Mouse (Mus musculus) midbrain, postnatal 0 days (tissue): Measurements from ENCODE around the gene Mtg1. TPM values are rescaled to one million over a fixed set of nuclear protein-coding genes. Genes with fewer than 3 reads are reported as not detected.
A peak's percentile ranks its signal among the peaks of the same experiment; 100 is the strongest.

Source experiments
- ATAC-seq: fragments of 200-750 bp; cut with Nextera tagmentation; 2 replicates; pipeline ENCODE4 v1.8.0; 2017; ENCODE audit warnings: moderate number of reproducible peaks, mild to moderate bottlenecking, moderate TSS enrichment, moderate library complexity; ENCODE audit not compliant: low FRiP score
- DNase-seq: peaks from one replicate; pipeline ENCODE4 v3.0.0-alpha.2; 2015; ENCODE audit warnings: low spot score
- H3K27ac ChIP-seq: fragments of 300-500 bp; sonication (generic); 2 replicates; pipeline ENCODE4 v1.5.1; 2014; ENCODE audit warnings: low read depth, mild to moderate bottlenecking, low read length, mixed read lengths
- H3K27me3 ChIP-seq: fragments of 300-500 bp; sonication (generic); 2 replicates; pipeline ENCODE4 v1.6.1; 2014; ENCODE audit warnings: low read length, control low read depth, mixed read lengths; ENCODE audit not compliant: insufficient read depth
- H3K36me3 ChIP-seq: fragments of 300-500 bp; sonication (generic); 2 replicates; pipeline ENCODE4 v1.6.1; 2014; ENCODE audit warnings: low read length, control low read depth, mixed read lengths; ENCODE audit not compliant: insufficient read depth
- H3K4me1 ChIP-seq: fragments of 300-500 bp; sonication (generic); 2 replicates; pipeline ENCODE4 v1.6.1; 2014; ENCODE audit warnings: mild to moderate bottlenecking, control low read depth, antibody characterized with exemption, low read length, mixed read lengths; ENCODE audit not compliant: insufficient read depth
- H3K4me2 ChIP-seq: fragments of 300-500 bp; sonication (generic); 2 replicates; pipeline ENCODE4 v1.6.1; 2014; ENCODE audit warnings: low read depth, mild to moderate bottlenecking, low read length, mixed read lengths; ENCODE audit not compliant: poor library complexity, severe bottlenecking
- H3K4me3 ChIP-seq: fragments of 300-500 bp; sonication (generic); 2 replicates; pipeline ENCODE4 v1.5.1; 2014; ENCODE audit warnings: low read depth, mild to moderate bottlenecking, low read length, moderate library complexity
- H3K9ac ChIP-seq: fragments of 300-500 bp; sonication (generic); replicated peaks from 2 replicates; pipeline ENCODE4 v1.6.1; 2014; ENCODE audit warnings: mild to moderate bottlenecking, low read length, moderate library complexity, mixed read lengths; ENCODE audit not compliant: poor library complexity, severe bottlenecking
- H3K9me3 ChIP-seq: fragments of 300-500 bp; sonication (generic); 2 replicates; pipeline ENCODE4 v1.6.1; 2016; ENCODE audit warnings: low read length, control low read depth
- CTCF ChIP-seq: IDR thresholded peaks from 2 replicates; pipeline ENCODE4 v1.5.1; 2016; ENCODE audit warnings: antibody characterized with exemption, mild to moderate bottlenecking
- WGBS: fragments of 180-500 bp; shearing (Covaris S2); extraction: QIAGEN DNeasy Blood & Tissue Kit; methylation state at CpG from one replicate; pipeline ENCODE4 v1.1.7; 2014; 5-methylcytosine and 5-hydroxymethylcytosine counted together
- polyA plus RNA-seq: library from polyadenylated mRNA; unstranded; fragments of >200 nt; fragmentation: Nextera tagmentation; extraction: Ambion mirVana; gene quantifications from 2 replicates; pipeline ENCODE4 v1.2.1, GENCODE M21; 2015
- total RNA-seq: library from RNA; depleted of rRNA; stranded (reverse); fragments of >200 nt; gene quantifications from 2 replicates; pipeline ENCODE4 v1.2.3, GENCODE M21; 2014

The Mtg1 gene
- total and polyA plus RNA-seq, 2 experiments from 2014 or later, result 9.9 to 31.3 TPM

DNA sequence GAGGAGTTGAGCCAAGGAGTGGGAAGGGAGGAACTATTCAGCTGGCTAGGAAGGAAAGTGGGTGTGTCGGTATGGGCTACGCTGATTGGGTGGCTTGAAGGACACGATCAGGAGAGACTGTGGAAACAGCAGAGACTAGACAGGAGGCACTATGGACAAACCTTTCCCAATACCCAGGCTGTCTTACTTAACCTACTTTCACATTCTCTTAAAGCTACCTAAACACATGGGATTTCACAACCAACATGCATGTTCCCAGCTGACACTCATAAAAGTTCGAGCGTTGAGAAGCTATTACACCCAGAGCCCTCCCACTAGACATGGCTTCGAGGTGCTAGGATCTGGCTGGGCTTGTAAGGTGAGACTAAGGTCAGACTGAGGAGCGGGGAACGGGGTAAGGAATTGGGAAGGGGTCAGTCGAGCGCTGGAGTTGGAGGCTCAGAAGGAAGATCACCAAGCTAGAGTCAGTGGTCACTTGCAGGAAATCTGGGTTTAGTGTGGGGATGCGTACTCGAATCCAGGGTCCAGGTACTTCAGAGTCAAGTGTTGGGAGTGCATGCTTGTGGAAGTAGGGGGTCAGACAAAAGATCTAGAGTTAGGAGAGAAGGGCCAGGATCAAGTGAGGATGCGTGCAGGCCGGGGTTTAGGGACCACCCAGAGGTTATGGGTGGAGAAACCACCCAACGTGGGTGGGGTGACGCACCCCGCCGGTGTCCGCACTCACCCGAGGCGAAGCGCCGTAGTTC is 21.6 kb upstream of the Mtg1 start, which contains the start of gene Paox:
Paox (plus strand) TSS at position 217 of the 746 bp plus-strand sequence.
- Histone ChIP-seq H3K9ac (peak within 1 kb of the TSS; percentile 81), H3K27ac (peak within 1 kb of the TSS; percentile 86), H3K36me3 (peaks cover 11% of the 10 kb centered on the region), H3K27me3 (no peaks in the 10 kb centered on the region), H3K4me3 (peak within 1 kb of the TSS; percentile 68), H3K4me2 (peak within 1 kb of the TSS; percentile 65), H3K9me3 (no peaks in the 10 kb centered on the region), H3K4me1 (no peaks in the 10 kb centered on the region)
- 3% methylated on average over 23 of the region's 23 CpGs for WGBS
- DNase-seq, result peak; percentile 67
- ATAC-seq, result peak; percentile 59
- peak; percentile 26 for TF ChIP-seq CTCF

DNA sequence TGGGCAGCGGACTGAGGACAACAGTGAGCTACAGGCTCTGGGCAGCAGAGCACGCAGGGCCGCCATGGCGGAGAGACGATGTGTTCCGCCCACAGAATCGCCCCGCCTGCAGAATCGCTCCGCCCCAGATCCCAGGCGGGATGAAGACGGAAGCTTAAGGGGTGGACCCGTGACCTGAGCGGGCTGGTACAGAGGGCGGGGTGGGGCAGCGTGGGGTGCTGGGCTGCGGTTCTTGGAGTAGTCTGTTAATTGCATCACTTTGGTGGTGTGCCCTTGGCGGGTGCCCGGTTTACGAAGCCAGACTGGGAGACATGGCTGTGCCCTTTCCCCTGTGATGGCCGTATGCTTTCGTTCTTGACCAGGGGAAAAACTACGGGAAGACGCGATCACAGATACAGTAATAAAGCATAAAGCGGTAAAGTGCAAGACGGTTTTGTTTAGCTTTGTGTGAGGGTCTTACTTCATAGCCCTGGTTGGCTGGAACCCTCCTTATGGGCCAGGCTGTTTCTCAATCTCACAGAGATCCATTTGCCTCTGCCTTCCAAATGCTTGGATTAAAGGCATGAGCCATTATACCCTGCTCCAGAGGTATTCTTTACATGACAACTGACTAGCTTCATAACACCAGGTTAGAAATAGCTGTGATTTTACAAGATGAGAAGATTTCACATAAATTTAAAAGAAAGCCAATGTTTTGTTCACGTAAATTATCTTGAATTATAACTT is 20.9 kb upstream of the Mtg1 start, which contains the start of gene Echs1:
Echs1 (minus strand) TSS at position 148 of the 726 bp plus-strand sequence.
- WGBS, result 5% methylated on average over 24 of the region's 28 CpGs
- Histone ChIP-seq H3K9ac (peak within 1 kb of the TSS; percentile 81), H3K4me1 (no peaks in the 10 kb centered on the region), H3K4me2 (peak within 1 kb of the TSS; percentile 65), H3K4me3 (peak within 1 kb of the TSS; percentile 68), H3K9me3 (no peaks in the 10 kb centered on the region), H3K36me3 (peaks cover 6% of the 10 kb centered on the region), H3K27me3 (no peaks in the 10 kb centered on the region), H3K27ac (peak within 1 kb of the TSS; percentile 86)
- no peak for TF ChIP-seq CTCF
- DNase-seq (peak; percentile 87), ATAC-seq (peak; percentile 93)

GRCm38 (mm10) chr7:140120484-140120883 is 16.9 kb upstream of the Mtg1 start:
- H3K4me2 ChIP-seq, result no peak overlapping the region
- 85% methylated on average over 2 of the region's 2 CpGs for WGBS
- no peak overlapping the region for H3K4me3 ChIP-seq
- TF ChIP-seq CTCF, result no peak
- ATAC-seq, result no peak
- H3K27me3 ChIP-seq, result no peaks in the 10 kb centered on the region
- H3K36me3 ChIP-seq, result no peaks in the 10 kb centered on the region
- DNase-seq, result no peak
- peaks cover 5% of the 10 kb centered on the region; the same call in 1 of the 2 replicates for H3K4me1 ChIP-seq
- no peak overlapping the region for H3K27ac ChIP-seq
- H3K9ac ChIP-seq, result no peak overlapping the region
- H3K9me3 ChIP-seq, result no peaks in the 10 kb centered on the region

DNA sequence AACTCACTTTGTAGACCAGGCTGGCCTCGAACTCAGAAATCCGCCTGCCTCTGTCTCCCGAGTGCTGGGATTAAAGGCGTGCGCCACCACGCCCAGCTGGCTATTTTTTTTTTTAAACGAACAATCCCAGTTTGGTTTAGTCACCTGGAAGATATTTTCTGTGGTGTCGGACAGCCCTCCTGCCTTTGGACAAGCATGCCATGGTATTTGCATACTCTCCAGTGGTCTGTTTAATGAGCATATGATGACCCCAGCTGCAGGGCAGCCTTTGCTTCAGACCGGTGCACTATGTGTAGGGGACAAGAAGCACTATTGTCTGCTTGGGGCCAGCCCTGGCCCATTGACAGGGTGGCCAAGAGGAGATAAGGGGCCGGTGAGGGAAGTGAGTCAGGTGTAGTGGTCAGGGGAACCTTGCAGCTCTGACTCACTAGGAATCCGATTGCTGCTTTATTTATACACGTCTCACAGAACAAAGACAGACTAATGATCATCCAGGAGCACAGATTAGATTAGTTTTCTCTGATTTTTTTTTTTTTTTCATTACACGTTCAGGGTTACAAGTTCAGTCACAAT is 15.9 kb upstream of the Mtg1 start:
- WGBS, result 72% methylated on average over 11 of the region's 13 CpGs
- no peak for TF ChIP-seq CTCF

GRCm38 (mm10) chr7:140122765-140123164 is 14.6 kb upstream of the Mtg1 start:
- H3K36me3 ChIP-seq, result no peaks in the 10 kb centered on the region
- WGBS, result 30% methylated on average over 4 of the region's 4 CpGs
- H3K9ac ChIP-seq, result no peak overlapping the region
- H3K27ac ChIP-seq, result no peak overlapping the region
- no peak overlapping the region for H3K4me3 ChIP-seq
- peaks cover 5% of the 10 kb centered on the region; the same call in 1 of the 2 replicates for H3K4me1 ChIP-seq
- ATAC-seq (no peak), DNase-seq (no peak)
- no peaks in the 10 kb centered on the region for H3K9me3 ChIP-seq
- TF ChIP-seq CTCF, result no peak
- no peak overlapping the region for H3K4me2 ChIP-seq
- H3K27me3 ChIP-seq, result no peaks in the 10 kb centered on the region

More for the DNA sequence above, 15.9 kb upstream of the Mtg1 start:
- ATAC-seq, result no peak
- Histone ChIP-seq H3K27ac (no peak overlapping the region), H3K4me1 (peaks cover 5% of the 10 kb centered on the region; the same call in 1 of the 2 replicates), H3K27me3 (no peaks in the 10 kb centered on the region), H3K4me2 (no peak overlapping the region), H3K9me3 (no peaks in the 10 kb centered on the region), H3K36me3 (no peaks in the 10 kb centered on the region), H3K4me3 (no peak overlapping the region), H3K9ac (no peak overlapping the region)
- DNase-seq, result no peak
